Mouse (Mus musculus): ENCODE data around the gene Kcnip4.

The Kcnip4 gene

GRCm38 (mm10) chr5:48412261-48412660 lies 1112.4 kb downstream of the Kcnip4 start:
- DNase-seq (ENCODE audit: low spot score in 2 of 2): no peak

GRCm38 (mm10) chr5:48411462-48411861 lies 1113.2 kb downstream of the Kcnip4 start:
- DNase-seq (ENCODE audit: low spot score in 2 of 2): no peak

DNA sequence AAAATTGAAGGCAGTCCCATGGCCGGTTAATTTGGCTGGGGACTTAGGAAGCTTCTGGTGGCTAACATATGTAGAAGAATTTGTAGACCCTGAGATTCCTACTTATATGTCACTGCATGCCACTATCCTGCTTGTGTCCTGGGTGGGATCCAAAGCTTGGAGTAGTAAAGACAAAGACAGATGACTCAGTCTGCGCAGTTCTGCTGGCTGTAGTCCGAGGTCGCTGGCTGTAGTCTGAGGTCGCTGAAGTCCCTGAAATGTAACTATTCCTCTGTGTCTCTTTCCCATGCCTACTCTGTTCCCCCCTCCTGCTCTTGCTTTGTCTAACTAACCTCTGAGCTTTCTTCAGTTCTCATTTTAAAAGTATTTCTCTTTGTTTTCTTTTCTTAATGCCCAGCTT lies 1114.4 kb downstream of the Kcnip4 start:
- DNase-seq (ENCODE audit: low spot score in 2 of 2): no peak

GRCm38 (mm10) chr5:48408276-48408675 lies 1116.4 kb downstream of the Kcnip4 start:
- no peak for DNase-seq (ENCODE audit: low spot score in 2 of 2)

- no peak for DNase-seq (ENCODE audit: low spot score in 2 of 2)
Observed at GRCm38 (mm10) chr5:48402497-48402896, 1122.2 kb downstream of the Kcnip4 start.

- peak; percentile 96 to 97 for DNase-seq (ENCODE audit: low spot score in 2 of 2)
Observed at GRCm38 (mm10) chr5:48371890-48372766, 1152.6 kb downstream of the Kcnip4 start.

GRCm38 (mm10) chr5:48349309-48349708 lies 1175.4 kb downstream of the Kcnip4 start:
- DNase-seq (ENCODE audit: low spot score in 2 of 2): no peak

GRCm38 (mm10) chr5:48345983-48346648 lies 1178.6 kb downstream of the Kcnip4 start:
- DNase-seq (ENCODE audit: low spot score in 2 of 2): no peak

- no peak for DNase-seq (ENCODE audit: low spot score in 2 of 2)
Observed at GRCm38 (mm10) chr5:48345095-48345982, 1179.4 kb downstream of the Kcnip4 start.

DNA sequence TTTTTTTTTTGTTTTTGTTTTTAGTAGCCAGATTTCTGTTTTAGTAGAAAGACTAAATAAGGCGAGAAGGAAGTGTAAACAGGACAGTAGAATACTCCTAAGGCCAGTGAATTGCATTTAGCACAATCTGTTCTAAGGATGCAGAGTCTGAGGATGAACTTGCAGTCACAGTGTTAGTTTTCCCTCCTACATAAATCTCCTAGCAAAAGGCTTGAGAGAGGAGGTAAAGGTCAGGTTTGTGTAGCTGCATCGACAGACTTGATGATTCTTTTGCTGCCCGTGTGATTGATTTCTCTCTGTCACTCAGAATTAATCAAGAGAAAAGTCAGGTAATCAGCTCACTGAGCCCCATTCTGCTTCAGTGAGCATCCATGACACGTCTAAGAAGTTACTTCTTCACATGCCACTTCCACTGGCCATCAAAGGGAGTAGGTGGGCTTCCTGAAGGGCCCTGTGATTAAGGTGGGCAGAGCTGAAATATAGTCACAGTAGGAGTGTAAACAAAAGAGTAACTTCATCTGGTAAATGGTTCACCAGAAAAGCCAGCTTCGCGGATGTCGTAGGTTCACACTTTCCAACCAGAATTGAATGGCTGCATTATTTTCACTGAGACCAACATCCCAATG lies 1183.8 kb downstream of the Kcnip4 start:
- no peak for DNase-seq (ENCODE audit: low spot score in 2 of 2)
